Mouse (Mus musculus) heart, adult 2 months (tissue): ENCODE results near the gene Fancf. TPM values are rescaled to one million over a fixed set of nuclear protein-coding genes. Genes with fewer than 3 reads are reported as not detected.
A peak's percentile ranks its signal among the peaks of the same experiment; 100 is the strongest.

Experiments
- DNase-seq, 2 experiments: peaks; one replicate each; pipeline ENCODE4 v3.0.0; 2021
- H3K27ac ChIP-seq: fragments of 200-600 bp; 2 replicates; pipeline ENCODE4 v1.8.1; 2022
- H3K27me3 ChIP-seq: fragments of 200-500 bp; 2 replicates; pipeline ENCODE4 v1.6.1; 2012; ENCODE audit warnings: mild to moderate bottlenecking, low read length, inconsistent platforms, mixed read lengths; ENCODE audit not compliant: control insufficient read depth, insufficient read depth
- H3K36me3 ChIP-seq: fragments of 200-500 bp; 2 replicates; pipeline ENCODE4 v1.6.1; 2012; ENCODE audit warnings: low read length, inconsistent platforms; ENCODE audit not compliant: control insufficient read depth, insufficient read depth
- H3K4me1 ChIP-seq: fragments of 200-500 bp; 2 replicates; pipeline ENCODE4 v1.6.1; 2011; ENCODE audit warnings: low read length; ENCODE audit not compliant: control insufficient read depth, insufficient read depth
- H3K4me3 ChIP-seq: fragments of 200-600 bp; 2 replicates; pipeline ENCODE4 v1.8.1; 2022
- H3K79me2 ChIP-seq: fragments of 200-500 bp; replicated peaks from 2 replicates; pipeline ENCODE4 v1.6.1; 2012; ENCODE audit warnings: mild to moderate bottlenecking, inconsistent platforms, low read length, moderate library complexity, mixed read lengths; ENCODE audit not compliant: control insufficient read depth, insufficient read depth
- H3K9ac ChIP-seq: fragments of 200-500 bp; 2 replicates; pipeline ENCODE4 v1.6.1; 2012; ENCODE audit warnings: low read depth, mild to moderate bottlenecking, control low read depth, inconsistent platforms, low read length, mixed read lengths
- CTCF ChIP-seq: fragments of 200-600 bp; IDR thresholded peaks from 2 replicates; pipeline ENCODE4 v1.8.1; 2022; ENCODE audit warnings: antibody characterized with exemption, mild to moderate bottlenecking, moderate library complexity
- EP300 ChIP-seq: fragments of 200-500 bp; IDR thresholded peaks from 2 replicates; pipeline ENCODE4 v1.6.1; 2011; ENCODE audit warnings: low read depth, low read length, control low read depth; ENCODE audit not compliant: insufficient read depth
- POLR2A ChIP-seq: fragments of 200-500 bp; IDR thresholded peaks from 2 replicates; pipeline ENCODE4 v1.6.1; 2011; ENCODE audit warnings: mild to moderate bottlenecking, low read depth, low read length, control low read depth; ENCODE audit not compliant: insufficient read depth
- WGBS: fragments of 180-500 bp; shearing (Covaris S2); methylation state at CpG from one replicate; pipeline ENCODE4 v1.1.7; 2018; 5-methylcytosine and 5-hydroxymethylcytosine counted together
- intact Hi-C: fragments of 180-260 bp; cut with DNase I; formaldehyde crosslinking; loops from one replicate; pipeline ENCODE4 v1.15.1; 2025
- polyA plus RNA-seq: library from polyadenylated mRNA; depleted of rRNA; stranded (reverse); fragments of >200 nt; gene quantifications from 2 replicates; pipeline ENCODE4 v1.2.3, GENCODE M21; 2012
- total RNA-seq, 2 experiments: library from RNA; stranded (reverse); gene quantifications; 2 replicates each; pipeline ENCODE4 v1.2.3; 2021

Fancf gene
- total and polyA plus RNA-seq, 3 experiments: 1.3 to 2.7 (median 1.6) TPM

- H3K79me2 ChIP-seq: no peaks in the 10 kb centered on the region; the same call in 1 of the 2 replicates
- no peaks in the 10 kb centered on the region for H3K27me3 ChIP-seq
- intact Hi-C loops: no loop called here
- 97% methylated on average over 1 of the region's 1 CpGs for WGBS
- H3K4me1 ChIP-seq: no peaks in the 10 kb centered on the region; the same call in 1 of the 2 replicates
- no peak for DNase-seq
- no peaks in the 10 kb centered on the region for H3K36me3 ChIP-seq
- H3K27ac ChIP-seq: no peak overlapping the region
- no peak overlapping the region for H3K4me3 ChIP-seq
- TF ChIP-seq CTCF (no peak), EP300 (no peak), POLR2A (no peak)
- no peak overlapping the region for H3K9ac ChIP-seq
Observed at GRCm38 (mm10) chr7:51892224-51892965, 30.3 kb upstream of the Fancf start.

- DNase-seq: no peak
- no peak overlapping the region for H3K27ac ChIP-seq
- H3K9ac ChIP-seq: no peak overlapping the region
- no peaks in the 10 kb centered on the region for H3K4me1 ChIP-seq
- no peak overlapping the region for H3K4me3 ChIP-seq
- H3K36me3 ChIP-seq: no peaks in the 10 kb centered on the region
- no peak for TF ChIP-seq EP300
- TF ChIP-seq POLR2A: no peak
- TF ChIP-seq CTCF: no peak
- no peaks in the 10 kb centered on the region; the same call in 1 of the 2 replicates for H3K79me2 ChIP-seq
- intact Hi-C loops: no loop called here
- H3K27me3 ChIP-seq: no peaks in the 10 kb centered on the region
- WGBS: 90% methylated on average over 7 of the region's 7 CpGs
Observed at GRCm38 (mm10) chr7:51889601-51890000, 27.5 kb upstream of the Fancf start.

GRCm38 (mm10) chr7:51887678-51888567, 25.9 kb upstream of the Fancf start:
- Histone ChIP-seq H3K9ac (no peak overlapping the region), H3K4me1 (no peaks in the 10 kb centered on the region), H3K27ac (no peak overlapping the region), H3K36me3 (no peaks in the 10 kb centered on the region), H3K79me2 (no peaks in the 10 kb centered on the region; the same call in 1 of the 2 replicates), H3K27me3 (no peaks in the 10 kb centered on the region), H3K4me3 (no peak overlapping the region)
- TF ChIP-seq CTCF (no peak), POLR2A (no peak), EP300 (no peak)
- WGBS: 84% methylated on average over 11 of the region's 11 CpGs
- no peak for DNase-seq
- intact Hi-C loops: no loop called here

GRCm38 (mm10) chr7:51885345-51885744, 23.3 kb upstream of the Fancf start:
- H3K79me2 ChIP-seq: no peaks in the 10 kb centered on the region; the same call in 1 of the 2 replicates
- no peak overlapping the region for H3K4me3 ChIP-seq
- H3K4me1 ChIP-seq: no peaks in the 10 kb centered on the region
- H3K36me3 ChIP-seq: no peaks in the 10 kb centered on the region
- no peaks in the 10 kb centered on the region for H3K27me3 ChIP-seq
- DNase-seq: no peak
- intact Hi-C loops: no loop called here
- no peak overlapping the region for H3K9ac ChIP-seq
- WGBS: 72% methylated on average over 3 of the region's 3 CpGs
- no peak overlapping the region for H3K27ac ChIP-seq
- no peak for TF ChIP-seq POLR2A
- no peak for TF ChIP-seq CTCF
- TF ChIP-seq EP300: no peak

GRCm38 (mm10) chr7:51880121-51880520, 18.1 kb upstream of the Fancf start:
- Histone ChIP-seq H3K79me2 (no peaks in the 10 kb centered on the region), H3K4me1 (peaks cover 2% of the 10 kb centered on the region; the same call in 1 of the 2 replicates), H3K27me3 (no peaks in the 10 kb centered on the region), H3K4me3 (peak overlapping the region; percentile 29), H3K27ac (peak overlapping the region; percentile 40), H3K9ac (peak overlapping the region; percentile 58; the same call in 1 of the 2 replicates), H3K36me3 (no peaks in the 10 kb centered on the region)
- TF ChIP-seq POLR2A (peak; percentile 27; the same call in 1 of the 2 replicates), CTCF (no peak), EP300 (0 out of 2 replicates have a peak, but pooled peaks have one; percentile 28)
- intact Hi-C loops: loop anchor here (2.0 kb wide), 1 partner anchor 33 kb away; no protein-coding TSS in a partner anchor
- WGBS: 39% methylated on average over 4 of the region's 4 CpGs
- peak; percentile 19 to 29 for DNase-seq
